Mouse (Mus musculus): Measurements from ENCODE around the gene Sec24a. TPM values are rescaled to one million over a fixed set of nuclear protein-coding genes. Genes with fewer than 3 reads are reported as not detected.

Sec24a gene
- total and polyA plus RNA-seq, 2 experiments from 2014 or later: 12.5 to 16.7 TPM

DNA sequence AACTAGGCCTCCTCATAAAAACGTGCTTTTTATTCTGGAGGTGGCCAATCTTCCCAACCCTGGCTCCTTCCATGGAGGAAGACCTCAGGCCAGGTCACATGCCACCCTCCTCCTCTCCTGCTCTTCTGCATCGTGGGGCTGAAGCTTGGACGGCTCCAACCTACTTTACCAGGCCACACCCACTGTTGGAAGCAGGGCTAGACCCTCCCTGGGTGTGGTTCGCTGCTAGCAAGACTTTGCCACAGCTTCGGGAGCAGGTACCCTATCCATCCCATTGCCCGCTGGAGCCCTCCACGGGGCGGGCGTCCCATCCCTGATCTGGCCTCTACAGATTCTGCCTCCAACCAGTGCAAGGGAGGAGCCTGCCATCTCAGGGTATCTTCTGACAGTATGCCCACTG, 120.2 kb downstream of the Sec24a start:
- ATAC-seq (ENCODE audit: low FRiP score) (no peak), DNase-seq (ENCODE audit: low spot score) (no peak)
- Histone ChIP-seq H3K4me1 (ENCODE audit: insufficient read depth, low read length) (no peaks in the 10 kb centered on the region), H3K27me3 (ENCODE audit: insufficient read depth, low read length) (no peaks in the 10 kb centered on the region), H3K4me3 (ENCODE audit: low read depth, low read length) (no peak overlapping the region), H3K9ac (replicated peaks; ENCODE audit: low read length, poor library complexity, severe bottlenecking) (no peak overlapping the region), H3K4me2 (ENCODE audit: low read depth, low read length, poor library complexity, severe bottlenecking) (no peak overlapping the region), H3K27ac (ENCODE audit: low read depth, low read length) (no peak overlapping the region), H3K36me3 (ENCODE audit: insufficient read depth, low read length) (peaks cover 20% of the 10 kb centered on the region), H3K9me3 (ENCODE audit: low read length) (no peaks in the 10 kb centered on the region)
- TF ChIP-seq CTCF (IDR thresholded peaks at IDR 0.05): no peak
- 80% methylated on average over 9 of the region's 9 CpGs for whole genome bisulfite sequencing

Other genes with a start within 250 kb of the Sec24a start
- 6.6 and 7.5 TPM in 2 replicates for gene Phykpl, start 178.9 kb downstream of the Sec24a start, total RNA-seq (2014; rRNA removed)
- gene Phykpl, start 178.9 kb downstream of the Sec24a start, polyA plus RNA-seq (2015; fragmentation: Nextera tagmentation; extraction: Ambion mirVana): 5.9 and 6.9 TPM in 2 replicates
- 239 and 245 TPM in 2 replicates for gene Hnrnpab, start 156.8 kb downstream of the Sec24a start, total RNA-seq (2014; rRNA removed)
- gene Hnrnpab, start 156.8 kb downstream of the Sec24a start, polyA plus RNA-seq (2015; fragmentation: Nextera tagmentation; extraction: Ambion mirVana): 191 and 220 TPM in 2 replicates
- gene Nhp2, start 143.9 kb downstream of the Sec24a start, total RNA-seq (2014; rRNA removed): 36.6 and 60.3 TPM in 2 replicates
- gene Nhp2, start 143.9 kb downstream of the Sec24a start, polyA plus RNA-seq (2015; fragmentation: Nextera tagmentation; extraction: Ambion mirVana): 88.4 and 96.1 TPM in 2 replicates
- gene Rmnd5b, start 127.7 kb downstream of the Sec24a start, total RNA-seq (2014; rRNA removed): 70.1 and 93.9 TPM in 2 replicates
- gene Rmnd5b, start 127.7 kb downstream of the Sec24a start, polyA plus RNA-seq (2015; fragmentation: Nextera tagmentation; extraction: Ambion mirVana): 66.0 and 72.7 TPM in 2 replicates
- 36.7 and 41.2 TPM in 2 replicates for gene N4bp3, start 112.8 kb downstream of the Sec24a start, total RNA-seq (2014; rRNA removed)
- gene N4bp3, start 112.8 kb downstream of the Sec24a start, polyA plus RNA-seq (2015; fragmentation: Nextera tagmentation; extraction: Ambion mirVana): 24.7 and 26.8 TPM in 2 replicates
- gene D930048N14Rik, start 112.7 kb downstream of the Sec24a start, total RNA-seq (2014; rRNA removed): 1.0 and 1.4 TPM in 2 replicates
- gene D930048N14Rik, start 112.7 kb downstream of the Sec24a start, polyA plus RNA-seq (2015; fragmentation: Nextera tagmentation; extraction: Ambion mirVana): 1.2 and 1.3 TPM in 2 replicates
- gene 0610009B22Rik, start 74.8 kb downstream of the Sec24a start, total RNA-seq (2014; rRNA removed): 22.7 and 31.8 TPM in 2 replicates
- gene 0610009B22Rik, start 74.8 kb downstream of the Sec24a start, polyA plus RNA-seq (2015; fragmentation: Nextera tagmentation; extraction: Ambion mirVana): 81.9 and 83.4 TPM in 2 replicates
- 115 TPM in 2 replicates for gene Sar1b, start 53 bp upstream of the Sec24a start, total RNA-seq (2014; rRNA removed)
- gene Sar1b, start 53 bp upstream of the Sec24a start, polyA plus RNA-seq (2015; fragmentation: Nextera tagmentation; extraction: Ambion mirVana): 230 and 239 TPM in 2 replicates
- 3.6 and 3.7 TPM in 2 replicates for gene Jade2, start 94.0 kb upstream of the Sec24a start, total RNA-seq (2014; rRNA removed)
- 0.95 and 0.98 TPM in 2 replicates for gene Jade2, start 94.0 kb upstream of the Sec24a start, polyA plus RNA-seq (2015; fragmentation: Nextera tagmentation; extraction: Ambion mirVana)
- 97.7 and 99.1 TPM in 2 replicates for gene Cdkn2aipnl, start 204.0 kb upstream of the Sec24a start, total RNA-seq (2014; rRNA removed)
- 124 and 128 TPM in 2 replicates for gene Cdkn2aipnl, start 204.0 kb upstream of the Sec24a start, polyA plus RNA-seq (2015; fragmentation: Nextera tagmentation; extraction: Ambion mirVana)
- 160 and 177 TPM in 2 replicates for gene Ube2b, start 237.1 kb upstream of the Sec24a start, total RNA-seq (2014; rRNA removed)
- gene Ube2b, start 237.1 kb upstream of the Sec24a start, polyA plus RNA-seq (2015; fragmentation: Nextera tagmentation; extraction: Ambion mirVana): 229 and 232 TPM in 2 replicates
- 23.8 and 30.1 TPM in 2 replicates for gene Cdkl3, start 240.6 kb upstream of the Sec24a start, total RNA-seq (2014; rRNA removed)
- gene Cdkl3, start 240.6 kb upstream of the Sec24a start, polyA plus RNA-seq (2015; fragmentation: Nextera tagmentation; extraction: Ambion mirVana): 41.8 and 53.2 TPM in 2 replicates

All from midbrain, postnatal 0 days (tissue).